Mouse (Mus musculus) liver, embryonic 11.5 days (tissue): ENCODE results near the gene Adgb. TPM values are rescaled to one million over a fixed set of nuclear protein-coding genes. Genes with fewer than 3 reads are reported as not detected.
"Not testable (repeated sequence)": the region's sequence is repeated elsewhere in the genome, so short reads cannot be mapped to it uniquely, and the experiment has no call there.

ENCODE experiments used
- ATAC-seq: fragments of 200-750 bp; cut with Nextera tagmentation; replicated peaks from 2 replicates; pipeline ENCODE4 v1.8.0; 2017; ENCODE audit warnings: moderate number of reproducible peaks, mild to moderate bottlenecking, moderate TSS enrichment, moderate library complexity; ENCODE audit not compliant: low FRiP score
- DNase-seq: peaks from one replicate; pipeline ENCODE4 v3.0.0-alpha.2; 2017; ENCODE audit warnings: low spot score
- H3K27ac ChIP-seq: fragments of 300-500 bp; sonication (generic); 2 replicates; pipeline ENCODE4 v1.5.1; 2014; ENCODE audit warnings: mild to moderate bottlenecking, low read depth, low read length, control low read depth
- H3K27me3 ChIP-seq: fragments of 300-500 bp; sonication (generic); replicated peaks from 2 replicates; pipeline ENCODE4 v1.6.1; 2014; ENCODE audit warnings: low read length, mixed read lengths; ENCODE audit not compliant: control insufficient read depth, insufficient read depth
- H3K36me3 ChIP-seq: fragments of 300-500 bp; sonication (generic); 2 replicates; pipeline ENCODE4 v1.6.1; 2014; ENCODE audit warnings: mild to moderate bottlenecking, low read length, moderate library complexity, mixed read lengths; ENCODE audit not compliant: control insufficient read depth, insufficient read depth
- H3K4me1 ChIP-seq: fragments of 300-500 bp; sonication (generic); replicated peaks from 2 replicates; pipeline ENCODE4 v1.6.1; 2014; ENCODE audit warnings: low read length, mixed read lengths; ENCODE audit not compliant: control insufficient read depth, insufficient read depth
- H3K4me2 ChIP-seq: fragments of 300-500 bp; sonication (generic); 2 replicates; pipeline ENCODE4 v1.6.1; 2014; ENCODE audit warnings: mild to moderate bottlenecking, control low read depth, moderate library complexity
- H3K4me3 ChIP-seq: fragments of 300-500 bp; sonication (generic); 2 replicates; pipeline ENCODE4 v1.5.1; 2014; ENCODE audit warnings: low read depth, low read length, control low read depth
- H3K9ac ChIP-seq: fragments of 300-500 bp; sonication (generic); 2 replicates; pipeline ENCODE4 v1.6.1; 2014; ENCODE audit warnings: low read depth, low read length, control low read depth
- H3K9me3 ChIP-seq: fragments of 300-500 bp; sonication (generic); 2 replicates; pipeline ENCODE4 v1.6.1; 2016; ENCODE audit warnings: low read length, inconsistent platforms, mixed read lengths; ENCODE audit not compliant: control insufficient read depth
- WGBS: fragments of 180-500 bp; shearing (Covaris S2); extraction: QIAGEN DNeasy Blood & Tissue Kit; methylation state at CpG from one replicate; pipeline ENCODE4 v1.1.7; 2014; 5-methylcytosine and 5-hydroxymethylcytosine counted together
- polyA plus RNA-seq: library from polyadenylated mRNA; unstranded; fragments of >200 nt; fragmentation: Nextera tagmentation; extraction: Ambion mirVana; gene quantifications from 2 replicates; pipeline ENCODE4 v1.2.1, GENCODE M21; 2014

Gene Adgb
- 0.32 and 0.67 TPM in 2 replicates for polyA plus RNA-seq

- Histone ChIP-seq H3K4me2 (peak within 1 kb of the TSS; percentile 51), H3K27me3 (no peaks in the 10 kb centered on the region), H3K4me3 (peak within 1 kb of the TSS; percentile 10; the same call in 1 of the 2 replicates), H3K27ac (no peak within 1 kb of the TSS), H3K9ac (no peak within 1 kb of the TSS), H3K9me3 (no peaks in the 10 kb centered on the region), H3K36me3 (no peaks in the 10 kb centered on the region), H3K4me1 (peaks cover 3% of the 10 kb centered on the region)
- WGBS = 7% methylated on average over 22 of the region's 22 CpGs
- DNase-seq (peak; percentile 71), ATAC-seq (peak; percentile 83)
Observed at GRCm38 (mm10) chr10:10471961-10472610, at the start of gene Adgb. TSS of gene Adgb (minus strand) at chr10:10472326.

GRCm38 (mm10) chr10:10480139-10480538 lies 8.0 kb upstream of the Adgb start:
- H3K4me1 ChIP-seq = no peaks in the 10 kb centered on the region; the same call in 1 of the 2 replicates
- no peak overlapping the region for H3K9ac ChIP-seq
- ATAC-seq = no peak
- H3K4me2 ChIP-seq = no peak overlapping the region
- H3K27ac ChIP-seq = no peak overlapping the region
- no peak overlapping the region for H3K4me3 ChIP-seq
- no peaks in the 10 kb centered on the region for H3K36me3 ChIP-seq
- 64% methylated on average over 1 of the region's 1 CpGs for WGBS
- DNase-seq = no peak
- H3K9me3 ChIP-seq = no peaks in the 10 kb centered on the region
- no peaks in the 10 kb centered on the region for H3K27me3 ChIP-seq

- H3K27me3 ChIP-seq, H3K9ac ChIP-seq, H3K4me2 ChIP-seq, H3K4me3 ChIP-seq, ATAC-seq, H3K9me3 ChIP-seq, H3K4me1 ChIP-seq, H3K36me3 ChIP-seq, DNase-seq, H3K27ac ChIP-seq: not testable (repeated sequence)
- WGBS = 56% methylated on average over 10 of the region's 10 CpGs
Observed at GRCm38 (mm10) chr10:10477429-10477828, 5.3 kb upstream of the Adgb start.

GRCm38 (mm10) chr10:10476956-10477355 lies 4.8 kb upstream of the Adgb start:
- WGBS = 38% methylated on average over 5 of the region's 5 CpGs
- Histone ChIP-seq H3K27me3 (no peaks in the 10 kb centered on the region), H3K4me3 (no peak overlapping the region), H3K4me2 (no peak overlapping the region), H3K9me3 (no peaks in the 10 kb centered on the region), H3K4me1 (peaks cover 1% of the 10 kb centered on the region), H3K36me3 (no peaks in the 10 kb centered on the region), H3K9ac (no peak overlapping the region), H3K27ac (no peak overlapping the region)
- DNase-seq (no peak), ATAC-seq (no peak)

GRCm38 (mm10) chr10:10476549-10476948 lies 4.4 kb upstream of the Adgb start:
- Histone ChIP-seq H3K27ac (no peak overlapping the region), H3K9me3 (no peaks in the 10 kb centered on the region), H3K4me3 (no peak overlapping the region), H3K4me1 (peaks cover 3% of the 10 kb centered on the region), H3K9ac (no peak overlapping the region), H3K4me2 (no peak overlapping the region), H3K27me3 (no peaks in the 10 kb centered on the region), H3K36me3 (no peaks in the 10 kb centered on the region)
- DNase-seq = no peak
- 39% methylated on average over 2 of the region's 2 CpGs for WGBS
- no peak for ATAC-seq

- no peak for ATAC-seq
- no peak overlapping the region for H3K9ac ChIP-seq
- 47% methylated on average over 6 of the region's 6 CpGs for WGBS
- H3K27me3 ChIP-seq = no peaks in the 10 kb centered on the region
- no peak overlapping the region for H3K4me3 ChIP-seq
- H3K36me3 ChIP-seq = no peaks in the 10 kb centered on the region
- no peak overlapping the region for H3K4me2 ChIP-seq
- H3K9me3 ChIP-seq = no peaks in the 10 kb centered on the region; the same call in 1 of the 2 replicates
- H3K4me1 ChIP-seq = peaks cover 3% of the 10 kb centered on the region; the same call in 1 of the 2 replicates
- no peak overlapping the region for H3K27ac ChIP-seq
- no peak for DNase-seq
Observed at GRCm38 (mm10) chr10:10468699-10469547, 3.2 kb downstream of the Adgb start.

- Histone ChIP-seq H3K36me3 (no peaks in the 10 kb centered on the region), H3K4me3 (no peak overlapping the region), H3K9me3 (no peaks in the 10 kb centered on the region), H3K27me3 (no peaks in the 10 kb centered on the region), H3K27ac (no peak overlapping the region), H3K4me2 (no peak overlapping the region), H3K9ac (no peak overlapping the region), H3K4me1 (no peaks in the 10 kb centered on the region)
- ATAC-seq (no peak), DNase-seq (no peak)
- WGBS = 51% methylated on average over 2 of the region's 2 CpGs
Observed at GRCm38 (mm10) chr10:10460113-10460512, 12.0 kb downstream of the Adgb start.

- Histone ChIP-seq H3K27ac (no peak overlapping the region), H3K36me3 (no peaks in the 10 kb centered on the region), H3K27me3 (no peaks in the 10 kb centered on the region), H3K4me2 (no peak overlapping the region), H3K4me3 (no peak overlapping the region), H3K9ac (no peak overlapping the region), H3K9me3 (no peaks in the 10 kb centered on the region), H3K4me1 (no peaks in the 10 kb centered on the region)
- DNase-seq = no peak
- WGBS = 64% methylated on average over 5 of the region's 5 CpGs
- ATAC-seq = no peak; the same call in 1 of the 2 replicates
Observed at GRCm38 (mm10) chr10:10456991-10457390, 15.1 kb downstream of the Adgb start.
